Mouse (Mus musculus) stomach, embryonic 14.5 days (tissue): Measurements from ENCODE around the gene Mettl8. TPM values are rescaled to one million over a fixed set of nuclear protein-coding genes. Genes with fewer than 3 reads are reported as not detected.

ENCODE experiments used
- ATAC-seq: fragments of 200-750 bp; cut with Nextera tagmentation; 2 replicates; pipeline ENCODE4 v1.8.0; 2017; ENCODE audit warnings: low read depth, moderate TSS enrichment; ENCODE audit not compliant: insufficient number of reproducible peaks, insufficient read depth, low FRiP score
- H3K27ac ChIP-seq: fragments of 300-500 bp; sonication (generic); 2 replicates; pipeline ENCODE4 v1.5.1; 2014; ENCODE audit warnings: mild to moderate bottlenecking, low read length, moderate library complexity, mixed read lengths
- H3K27me3 ChIP-seq: fragments of 300-500 bp; sonication (generic); 2 replicates; pipeline ENCODE4 v1.6.1; 2014; ENCODE audit warnings: low read length, control low read depth, mixed read lengths; ENCODE audit not compliant: control insufficient read depth, insufficient read depth
- H3K36me3 ChIP-seq: fragments of 300-500 bp; sonication (generic); 2 replicates; pipeline ENCODE4 v1.6.1; 2014; ENCODE audit warnings: mild to moderate bottlenecking, control low read depth, low read length, moderate library complexity, mixed read lengths; ENCODE audit not compliant: control insufficient read depth, insufficient read depth
- H3K4me1 ChIP-seq: fragments of 300-500 bp; sonication (generic); 2 replicates; pipeline ENCODE4 v1.6.1; 2014; ENCODE audit warnings: low read length, control low read depth, mixed read lengths; ENCODE audit not compliant: control insufficient read depth, insufficient read depth
- H3K4me2 ChIP-seq: fragments of 300-500 bp; sonication (generic); replicated peaks from 2 replicates; pipeline ENCODE4 v1.6.1; 2014; ENCODE audit warnings: low read depth, low read length, control low read depth
- H3K4me3 ChIP-seq: fragments of 300-500 bp; sonication (generic); 2 replicates; pipeline ENCODE4 v1.5.1; 2014; ENCODE audit warnings: low read depth, low read length, control low read depth
- H3K9ac ChIP-seq: fragments of 300-500 bp; sonication (generic); replicated peaks from 2 replicates; pipeline ENCODE4 v1.6.1; 2014; ENCODE audit warnings: low read depth, mild to moderate bottlenecking, control low read depth, low read length, moderate library complexity, mixed read lengths
- H3K9me3 ChIP-seq: fragments of 300-500 bp; sonication (generic); 2 replicates; pipeline ENCODE4 v1.6.1; 2016; ENCODE audit warnings: low read depth, low read length, control low read depth; ENCODE audit not compliant: control insufficient read depth
- WGBS: fragments of 180-500 bp; shearing (Covaris S2); extraction: QIAGEN DNeasy Blood & Tissue Kit; methylation state at CpG from one replicate; pipeline ENCODE4 v1.1.7; 2014; 5-methylcytosine and 5-hydroxymethylcytosine counted together
- polyA plus RNA-seq: library from polyadenylated mRNA; unstranded; fragments of >200 nt; fragmentation: Nextera tagmentation; extraction: Ambion mirVana; gene quantifications from 2 replicates; pipeline ENCODE4 v1.2.1, GENCODE M21; 2014

Gene Mettl8
- polyA plus RNA-seq, 1 experiment from 2014 or later: 22.3 TPM

- H3K27ac ChIP-seq: no peak overlapping the region
- H3K36me3 ChIP-seq: no peaks in the 10 kb centered on the region
- H3K9me3 ChIP-seq: no peaks in the 10 kb centered on the region
- H3K27me3 ChIP-seq: no peaks in the 10 kb centered on the region
- H3K4me1 ChIP-seq: no peaks in the 10 kb centered on the region
- H3K4me2 ChIP-seq: no peak overlapping the region
- WGBS: 82% methylated on average over 2 of the region's 2 CpGs
- no peak overlapping the region for H3K9ac ChIP-seq
- no peak for ATAC-seq
- H3K4me3 ChIP-seq: no peak overlapping the region
Measured at GRCm38 (mm10) chr2:70992715-70993114, 62.7 kb downstream of the Mettl8 start.

GRCm38 (mm10) chr2:70990196-70990595 lies 65.2 kb downstream of the Mettl8 start:
- Histone ChIP-seq H3K9me3 (no peaks in the 10 kb centered on the region), H3K4me1 (no peaks in the 10 kb centered on the region), H3K36me3 (no peaks in the 10 kb centered on the region), H3K9ac (no peak overlapping the region), H3K4me2 (no peak overlapping the region), H3K4me3 (no peak overlapping the region), H3K27ac (no peak overlapping the region), H3K27me3 (no peaks in the 10 kb centered on the region)
- 67% methylated on average over 4 of the region's 4 CpGs for WGBS
- ATAC-seq: no peak

- no peak overlapping the region for H3K27ac ChIP-seq
- ATAC-seq: no peak
- no peak overlapping the region for H3K4me3 ChIP-seq
- no peaks in the 10 kb centered on the region for H3K36me3 ChIP-seq
- H3K27me3 ChIP-seq: no peaks in the 10 kb centered on the region
- H3K9ac ChIP-seq: no peak overlapping the region
- WGBS: 71% methylated on average over 17 of the region's 17 CpGs
- no peak overlapping the region for H3K4me2 ChIP-seq
- H3K9me3 ChIP-seq: no peaks in the 10 kb centered on the region
- no peaks in the 10 kb centered on the region for H3K4me1 ChIP-seq
Measured at GRCm38 (mm10) chr2:70989201-70990191, 65.9 kb downstream of the Mettl8 start.

- Histone ChIP-seq H3K36me3 (no peaks in the 10 kb centered on the region), H3K27ac (no peak overlapping the region), H3K27me3 (no peaks in the 10 kb centered on the region), H3K9me3 (no peaks in the 10 kb centered on the region), H3K4me3 (no peak overlapping the region), H3K9ac (no peak overlapping the region), H3K4me1 (no peaks in the 10 kb centered on the region), H3K4me2 (no peak overlapping the region)
- no peak for ATAC-seq
- 78% methylated on average over 5 of the region's 5 CpGs for WGBS
Measured at GRCm38 (mm10) chr2:70978271-70978670, 77.1 kb downstream of the Mettl8 start.

GRCm38 (mm10) chr2:70974769-70975168 lies 80.6 kb downstream of the Mettl8 start:
- WGBS: 91% methylated on average over 6 of the region's 6 CpGs
- no peak for ATAC-seq
- H3K9me3 ChIP-seq: no peaks in the 10 kb centered on the region
- H3K4me2 ChIP-seq: no peak overlapping the region
- no peaks in the 10 kb centered on the region for H3K36me3 ChIP-seq
- H3K9ac ChIP-seq: no peak overlapping the region
- H3K27ac ChIP-seq: no peak overlapping the region
- no peaks in the 10 kb centered on the region for H3K4me1 ChIP-seq
- H3K27me3 ChIP-seq: no peaks in the 10 kb centered on the region
- H3K4me3 ChIP-seq: no peak overlapping the region

- Histone ChIP-seq H3K4me1 (no peaks in the 10 kb centered on the region), H3K27me3 (no peaks in the 10 kb centered on the region), H3K27ac (no peak overlapping the region), H3K9ac (no peak overlapping the region), H3K4me2 (no peak overlapping the region), H3K36me3 (no peaks in the 10 kb centered on the region), H3K4me3 (no peak overlapping the region), H3K9me3 (no peaks in the 10 kb centered on the region)
- ATAC-seq: no peak
- 60% methylated on average over 16 of the region's 16 CpGs for WGBS
Measured at GRCm38 (mm10) chr2:70972795-70973518, 82.4 kb downstream of the Mettl8 start.

GRCm38 (mm10) chr2:70970158-70970741 lies 85.1 kb downstream of the Mettl8 start:
- H3K9me3 ChIP-seq: no peaks in the 10 kb centered on the region
- no peak overlapping the region for H3K4me2 ChIP-seq
- no peaks in the 10 kb centered on the region for H3K27me3 ChIP-seq
- ATAC-seq: no peak
- H3K27ac ChIP-seq: no peak overlapping the region
- H3K9ac ChIP-seq: no peak overlapping the region
- no peaks in the 10 kb centered on the region for H3K36me3 ChIP-seq
- H3K4me1 ChIP-seq: no peaks in the 10 kb centered on the region
- WGBS: 42% methylated on average over 7 of the region's 7 CpGs
- H3K4me3 ChIP-seq: no peak overlapping the region

GRCm38 (mm10) chr2:70968305-70968704 lies 87.1 kb downstream of the Mettl8 start:
- Histone ChIP-seq H3K27ac (no peak overlapping the region), H3K4me2 (no peak overlapping the region), H3K9ac (no peak overlapping the region), H3K9me3 (no peaks in the 10 kb centered on the region), H3K4me1 (no peaks in the 10 kb centered on the region), H3K36me3 (no peaks in the 10 kb centered on the region), H3K4me3 (no peak overlapping the region), H3K27me3 (no peaks in the 10 kb centered on the region)
- WGBS: 74% methylated on average over 2 of the region's 2 CpGs
- ATAC-seq: no peak
